Mouse (Mus musculus) brain, embryonic 14.5 days (tissue): Measurements from ENCODE around the gene Trim67.

Experiments
- CTCF ChIP-seq: fragments of 200-500 bp; IDR thresholded peaks from 2 replicates; pipeline ENCODE4 v1.5.1; 2012; ENCODE audit warnings: inconsistent platforms, mild to moderate bottlenecking, moderate library complexity, borderline replicate concordance; ENCODE audit not compliant: insufficient read depth, insufficient read length; ENCODE audit errors: extremely low read depth
- POLR2A ChIP-seq: fragments of 200-500 bp; IDR thresholded peaks from 2 replicates; pipeline ENCODE4 v1.6.1; 2012; ENCODE audit warnings: mild to moderate bottlenecking, inconsistent platforms, borderline replicate concordance; ENCODE audit not compliant: poor library complexity, insufficient read depth, insufficient read length, severe bottlenecking; ENCODE audit errors: extremely low read depth

DNA sequence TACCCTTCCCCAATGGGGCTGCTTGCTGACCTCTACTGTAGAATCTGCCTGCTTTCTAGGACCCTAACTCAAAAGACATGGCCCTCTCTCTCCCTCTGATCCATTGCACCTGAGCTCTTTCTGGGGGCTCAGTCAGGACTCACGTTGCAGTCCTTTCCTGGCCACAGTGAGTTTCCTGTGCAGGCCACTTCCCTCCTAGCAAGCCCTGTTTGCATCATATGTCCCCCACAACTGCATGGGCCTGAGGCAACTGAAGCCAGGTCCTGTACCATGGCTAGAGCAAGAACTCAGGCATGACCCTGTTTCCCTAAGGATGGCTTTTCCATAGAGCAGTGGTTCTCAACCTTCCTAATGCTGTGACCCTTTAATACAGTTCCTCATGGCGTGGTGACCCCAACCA lies 45.1 kb downstream of the Trim67 start:
- no peak for TF ChIP-seq CTCF
- TF ChIP-seq POLR2A = no peak
